Mouse (Mus musculus) splenic B cell, adult 2 months (primary cell): ENCODE data around the gene Tyro3.

Experiments
- DNase-seq: peaks from one replicate; pipeline ENCODE4 v3.0.0-alpha.2; 2011; ENCODE audit warnings: low read depth, low spot score
- H3K27me3 ChIP-seq: 2 replicates; pipeline ENCODE4 v1.6.1; 2012; ENCODE audit warnings: mild to moderate bottlenecking, low read length, moderate library complexity, mixed read lengths; ENCODE audit not compliant: control insufficient read depth, poor library complexity, insufficient read depth, severe bottlenecking
- H3K36me3 ChIP-seq: 2 replicates; pipeline ENCODE4 v1.6.1; 2012; ENCODE audit warnings: mild to moderate bottlenecking, low read length, moderate library complexity, mixed read lengths; ENCODE audit not compliant: control insufficient read depth, poor library complexity, insufficient read depth, severe bottlenecking

Gene Tyro3

DNA sequence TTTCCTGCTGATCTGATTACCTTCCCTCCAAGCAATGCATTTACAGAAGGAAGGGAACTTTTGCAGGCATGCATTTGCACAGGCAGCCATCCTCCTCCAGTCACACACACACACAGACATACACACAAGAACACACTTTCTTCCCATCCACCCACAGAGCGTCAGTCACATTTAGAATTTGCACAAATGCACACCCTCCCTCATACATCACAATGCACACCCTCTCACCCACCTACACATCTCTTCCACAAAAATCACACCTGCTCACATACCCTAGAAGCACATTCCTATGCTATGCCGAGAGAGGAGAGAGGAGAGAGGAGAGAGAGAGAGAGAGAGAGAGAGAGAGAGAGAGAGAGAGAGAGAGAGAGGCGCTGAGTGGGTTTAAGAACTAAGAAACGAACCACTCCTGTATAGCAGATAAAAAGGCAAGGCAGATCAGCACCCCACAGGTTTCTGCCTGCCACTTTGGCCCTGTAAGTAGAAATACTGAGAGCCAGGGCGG, at the start of gene Tyro3:
TSS of gene Tyro3 (plus strand) at position 455 of the 505 bp plus-strand sequence.
- no peaks in the 10 kb centered on the region for H3K27me3 ChIP-seq
- no peak for DNase-seq
- H3K36me3 ChIP-seq, result no peaks in the 10 kb centered on the region

- no peak for DNase-seq
- no peaks in the 10 kb centered on the region for H3K36me3 ChIP-seq
- no peaks in the 10 kb centered on the region for H3K27me3 ChIP-seq
These were observed 48.3 kb upstream of the Tyro3 start for GRCm38 (mm10) chr2:119749260-119749659.

DNA sequence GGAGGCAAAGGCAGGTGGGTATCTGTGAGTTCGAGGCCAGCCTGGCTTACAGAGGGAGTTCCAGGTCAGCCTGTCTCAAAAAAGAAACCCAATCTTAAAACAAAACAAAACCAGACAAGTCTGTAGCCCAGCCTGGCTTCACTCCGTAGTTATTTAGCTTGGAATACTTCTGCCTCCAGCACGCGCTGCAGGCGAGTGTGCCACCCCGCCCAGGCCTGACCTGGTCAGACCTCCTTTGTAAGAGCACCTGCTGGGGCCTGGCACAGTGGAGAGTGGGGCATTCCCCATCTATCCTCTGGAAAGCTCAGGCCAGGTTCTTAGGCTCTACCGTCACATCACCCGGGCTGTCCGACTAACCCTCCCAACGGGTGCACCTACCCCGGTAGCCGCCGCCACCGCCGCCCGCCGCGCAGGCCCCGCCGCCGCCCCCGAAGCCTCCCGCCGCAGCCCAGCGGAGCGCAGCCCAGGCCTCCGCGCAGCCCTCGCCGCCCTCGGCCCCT, 39.9 kb upstream of the Tyro3 start:
- no peaks in the 10 kb centered on the region for H3K36me3 ChIP-seq
- peak; percentile 34 for DNase-seq
- H3K27me3 ChIP-seq, result no peaks in the 10 kb centered on the region

DNA sequence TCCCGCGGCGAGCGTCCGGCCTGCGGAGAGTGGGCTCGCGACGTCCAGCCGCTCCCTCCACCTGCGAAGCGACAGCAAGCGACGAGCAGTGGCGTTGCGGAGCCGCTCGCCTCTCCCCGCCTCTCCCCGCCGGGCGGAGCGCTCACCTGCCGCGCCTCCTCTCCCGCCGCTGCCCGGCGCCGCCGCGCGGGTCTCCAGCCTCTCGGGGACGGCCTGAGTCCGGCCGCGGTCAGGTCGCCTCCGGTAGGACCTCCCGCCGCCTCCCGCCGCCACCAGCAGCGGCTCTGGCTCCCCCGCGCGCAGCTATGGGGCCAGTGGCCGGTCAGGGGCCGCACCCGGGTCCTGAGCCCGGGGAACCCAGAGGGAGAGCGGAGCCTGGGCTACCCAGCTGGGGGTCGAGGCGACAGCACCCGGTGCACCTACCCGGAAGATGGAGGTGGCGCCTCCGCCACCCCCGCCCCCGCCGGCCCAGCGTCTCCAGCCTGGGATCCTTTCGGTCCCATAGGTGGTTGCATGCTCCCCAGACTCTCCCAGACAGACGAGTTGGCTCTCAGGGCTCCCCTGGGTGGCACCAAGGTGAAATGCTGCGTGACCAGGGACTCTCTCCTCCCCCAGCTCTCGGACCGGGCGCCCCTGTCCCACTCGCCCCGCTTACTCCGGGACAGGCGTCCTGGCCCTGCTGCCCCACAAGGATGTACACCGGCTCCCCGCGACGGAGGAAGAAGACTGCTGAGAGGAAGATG, 39.3 kb upstream of the Tyro3 start:
- Histone ChIP-seq H3K27me3 (no peaks in the 10 kb centered on the region), H3K36me3 (no peaks in the 10 kb centered on the region)
- no peak for DNase-seq

DNA sequence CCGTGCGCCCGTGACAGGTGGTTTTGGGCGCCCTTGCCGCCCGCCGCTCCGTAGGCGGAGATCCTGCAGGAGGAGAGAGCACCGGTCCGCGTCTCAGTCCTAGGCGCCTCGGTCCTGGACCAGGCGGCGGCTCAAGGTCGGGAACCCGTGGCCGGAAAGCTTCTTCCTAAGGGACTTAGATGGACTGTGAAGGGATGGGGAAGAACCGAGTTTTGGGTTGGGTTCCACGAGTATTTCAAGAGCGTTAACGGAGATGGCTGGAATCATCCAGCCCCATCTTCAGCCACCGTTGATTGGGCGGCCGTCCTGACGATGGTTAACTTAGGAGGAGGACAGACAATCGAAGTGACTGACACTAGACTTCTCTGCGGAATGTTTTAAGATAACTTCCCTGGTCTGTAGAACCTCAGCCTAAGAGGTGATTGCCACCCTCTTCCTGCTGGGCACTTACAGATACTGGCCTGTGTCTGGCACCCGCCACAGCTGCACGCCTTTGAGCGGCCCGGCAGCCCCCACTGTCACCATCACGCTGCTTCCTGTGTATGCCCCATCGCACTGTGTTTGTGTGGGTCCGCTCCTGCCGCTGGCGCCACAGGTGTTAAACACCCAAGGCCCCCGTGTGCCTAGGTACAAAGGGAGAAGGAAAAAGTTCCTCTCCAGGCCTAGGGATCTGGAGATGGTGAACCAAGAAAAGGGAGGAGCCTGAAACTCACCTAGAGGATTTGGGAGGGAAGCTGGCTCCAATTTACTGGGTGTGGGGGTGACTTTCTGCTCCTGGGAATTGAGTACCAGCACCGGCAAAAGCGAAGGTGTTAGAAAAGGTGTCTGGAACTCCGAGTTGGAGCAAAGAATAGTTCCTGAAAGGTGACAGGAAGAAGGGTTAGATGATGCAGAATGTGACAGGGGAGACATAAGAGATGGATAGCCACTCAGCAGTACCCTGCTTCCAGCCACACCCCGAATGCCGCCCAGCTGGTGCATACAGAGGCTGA, 38.4 kb upstream of the Tyro3 start:
- H3K36me3 ChIP-seq, result no peaks in the 10 kb centered on the region
- H3K27me3 ChIP-seq, result no peaks in the 10 kb centered on the region
- DNase-seq, result peak; percentile 49

GRCm38 (mm10) chr2:119760251-119760650, 37.3 kb upstream of the Tyro3 start, which contains the start of gene Ltk:
Ltk (minus strand) TSS chr2:119760431.
- no peaks in the 10 kb centered on the region for H3K36me3 ChIP-seq
- H3K27me3 ChIP-seq, result no peaks in the 10 kb centered on the region
- DNase-seq, result no peak

DNA sequence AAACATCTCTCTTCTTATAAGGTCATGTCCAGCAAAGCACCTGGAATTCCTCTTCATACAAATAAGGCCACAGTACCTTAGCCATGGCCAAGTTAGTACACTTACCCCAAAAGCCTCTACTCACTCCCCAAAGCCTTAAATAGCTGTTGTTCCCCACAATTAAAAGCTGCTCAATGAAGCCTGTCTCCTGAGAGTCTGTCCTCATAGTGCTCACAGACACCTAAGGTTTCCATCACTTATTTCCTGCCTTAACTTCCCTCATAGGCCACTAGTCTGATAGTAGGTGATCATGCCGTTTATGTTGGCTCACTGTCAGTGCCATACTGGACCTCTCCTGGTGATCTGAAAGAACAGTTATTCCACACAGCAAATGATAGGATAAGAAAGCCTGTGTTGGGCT, 35.3 kb upstream of the Tyro3 start:
- peak; percentile 59 for DNase-seq
- Histone ChIP-seq H3K27me3 (no peaks in the 10 kb centered on the region), H3K36me3 (no peaks in the 10 kb centered on the region)

DNA sequence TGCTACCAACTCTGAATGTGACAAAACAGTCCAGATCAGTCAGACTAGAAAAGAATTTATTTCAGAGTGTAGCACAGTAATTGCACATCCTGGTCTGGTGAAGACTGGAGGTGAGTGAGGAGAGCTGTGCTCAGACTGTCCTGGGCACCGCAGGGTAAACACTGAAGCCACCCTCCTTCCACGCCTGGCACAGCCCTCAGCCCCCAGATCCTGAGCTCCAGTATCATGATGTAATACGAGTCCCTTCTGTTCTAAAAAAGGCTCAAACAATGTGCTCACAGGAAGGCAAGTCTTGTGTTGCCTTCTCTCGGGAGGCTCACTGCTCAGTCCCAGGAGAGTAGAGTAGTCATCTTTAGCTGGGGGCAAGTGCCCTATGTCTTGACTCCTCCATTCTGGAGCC, 33.6 kb upstream of the Tyro3 start:
- peaks cover 2% of the 10 kb centered on the region; the same call in 1 of the 2 replicates for H3K36me3 ChIP-seq

GRCm38 (mm10) chr2:119767246-119767645, 30.3 kb upstream of the Tyro3 start:
- peak; percentile 54 for DNase-seq
- Histone ChIP-seq H3K36me3 (peaks cover 2% of the 10 kb centered on the region), H3K27me3 (no peaks in the 10 kb centered on the region)

More for the DNA sequence above, 33.6 kb upstream of the Tyro3 start:
- H3K27me3 ChIP-seq, result no peaks in the 10 kb centered on the region
- no peak for DNase-seq

DNA sequence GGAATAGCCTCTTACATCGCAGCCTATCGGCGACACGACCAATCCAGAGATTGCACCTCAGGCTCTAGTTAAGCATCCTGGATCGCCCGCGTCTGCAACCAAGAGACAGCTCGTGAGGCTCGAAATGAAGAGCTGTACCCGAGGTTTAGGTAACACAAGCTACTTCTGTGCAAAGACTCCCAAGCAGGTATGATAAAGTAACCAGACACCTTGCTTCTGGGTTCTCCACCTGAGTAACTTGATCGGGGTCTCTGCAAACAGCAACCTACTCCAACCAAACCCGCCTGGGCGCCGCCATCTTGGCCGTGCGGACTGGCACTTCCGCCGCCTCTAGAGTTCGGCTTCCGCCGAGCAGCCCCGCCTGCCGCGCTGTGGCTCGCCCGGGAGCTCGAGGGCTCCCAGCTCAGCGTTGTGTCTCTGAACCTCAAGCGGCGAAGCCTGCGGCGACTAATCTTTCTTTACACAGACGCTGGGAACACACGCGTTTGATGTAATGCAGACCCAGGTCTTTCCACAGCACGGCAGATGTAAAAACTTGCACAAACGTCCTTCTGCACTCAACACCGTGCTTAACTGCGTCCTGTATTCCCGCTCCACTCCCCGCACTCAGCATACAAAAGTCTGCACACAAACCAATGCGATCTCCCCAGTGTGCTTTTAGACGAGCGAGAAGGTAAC, 10.2 kb upstream of the Tyro3 start, which contains the start of gene Rpap1:
TSS of gene Rpap1 (minus strand) at position 332 of the 678 bp plus-strand sequence.
- Histone ChIP-seq H3K27me3 (no peaks in the 10 kb centered on the region), H3K36me3 (no peaks in the 10 kb centered on the region; the same call in 1 of the 2 replicates)
- peak; percentile 72 for DNase-seq

DNA sequence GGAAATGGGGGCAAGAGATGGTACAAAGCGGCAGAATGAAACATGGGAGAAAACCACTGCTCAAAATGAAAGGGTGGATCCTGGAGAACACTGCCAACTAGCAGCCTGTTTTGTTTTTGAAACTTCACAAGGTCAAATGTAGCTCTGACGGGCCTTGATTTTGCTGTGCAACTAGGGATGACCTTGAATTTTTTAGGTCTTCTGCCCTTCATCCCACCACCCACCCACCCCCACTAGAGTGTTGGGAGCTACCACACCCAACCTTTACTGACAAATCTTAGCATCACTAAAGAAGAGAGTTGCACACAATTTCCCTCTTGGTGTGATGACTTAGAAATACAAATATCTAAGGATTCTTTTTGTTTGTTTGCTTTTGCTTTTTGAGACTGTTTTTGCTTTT, 7.5 kb upstream of the Tyro3 start:
- H3K36me3 ChIP-seq, result no peaks in the 10 kb centered on the region
- DNase-seq, result no peak
- no peaks in the 10 kb centered on the region for H3K27me3 ChIP-seq

GRCm38 (mm10) chr2:119798246-119798927, 854 bp downstream of the Tyro3 start:
- H3K36me3 ChIP-seq, result no peaks in the 10 kb centered on the region
- H3K27me3 ChIP-seq, result no peaks in the 10 kb centered on the region
- peak; percentile 48 for DNase-seq

DNA sequence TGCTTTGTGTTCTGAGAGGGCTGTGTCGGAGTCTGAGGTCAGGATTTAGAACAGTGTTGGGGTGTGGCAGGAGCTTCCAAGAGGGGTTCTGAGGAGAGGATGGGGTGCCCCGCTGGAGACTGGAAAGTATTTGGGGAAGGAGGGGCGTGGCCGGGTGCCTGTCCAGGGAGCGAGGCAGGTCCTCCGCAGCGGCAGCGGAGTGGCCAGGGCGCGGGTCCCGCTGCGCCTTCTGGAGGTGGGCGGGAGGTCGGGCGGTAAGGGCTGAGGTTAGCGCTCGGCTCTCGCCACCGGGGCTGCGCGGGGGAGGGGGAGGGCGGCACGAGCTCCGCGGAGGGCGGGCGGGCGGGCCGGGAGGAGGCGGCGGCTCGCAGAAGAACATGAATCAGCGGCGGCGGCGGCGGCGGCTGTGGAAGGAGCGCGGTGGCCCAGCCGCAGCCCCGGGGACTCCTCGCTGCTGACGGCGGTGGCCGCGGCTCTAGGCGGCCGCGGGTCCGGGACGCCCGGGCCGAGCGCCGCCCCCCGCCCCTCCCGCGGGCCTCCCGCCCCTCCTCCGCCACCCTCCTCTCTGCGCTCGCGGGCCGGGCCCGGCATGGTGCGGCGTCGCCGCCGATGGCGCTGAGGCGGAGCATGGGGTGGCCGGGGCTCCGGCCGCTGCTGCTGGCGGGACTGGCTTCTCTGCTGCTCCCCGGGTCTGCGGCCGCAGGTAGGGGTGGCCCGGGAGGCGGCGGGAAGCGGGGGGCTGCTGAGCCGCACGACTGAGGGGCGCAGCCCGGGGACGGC, 1.8 kb downstream of the Tyro3 start:
- no peaks in the 10 kb centered on the region for H3K27me3 ChIP-seq
- H3K36me3 ChIP-seq, result no peaks in the 10 kb centered on the region
- peak; percentile 51 for DNase-seq
